Mouse (Mus musculus): Measurements from ENCODE around the gene Pip5k1c. TPM values are rescaled to one million over a fixed set of nuclear protein-coding genes. Genes with fewer than 3 reads are reported as not detected.

Gene Pip5k1c
- polyA plus RNA-seq, 1 experiment from 2014 or later = 27.8 TPM

- Histone ChIP-seq H3K9me3 (replicated peaks) (no peaks in the 10 kb centered on the region), H3K9ac (peak overlapping the region; percentile 74), H3K4me1 (peaks cover 64% of the 10 kb centered on the region), H3K27ac (peak overlapping the region; percentile 88), H3K4me3 (peak overlapping the region; percentile 96), H3K36me3 (peaks cover 61% of the 10 kb centered on the region), H3K27me3 (replicated peaks) (no peaks in the 10 kb centered on the region), H3K4me2 (peak overlapping the region; percentile 80)
- 3% methylated on average over 38 of the region's 38 CpGs for WGBS (ENCODE audit: insufficient replicate concordance)
- no peak for ATAC-seq
Observed at GRCm38 (mm10) chr10:81319741-81320549, 27.2 kb downstream of the Pip5k1c start.

GRCm38 (mm10) chr10:81320550-81321347 is 28.0 kb downstream of the Pip5k1c start, which contains the start of gene Cactin:
Gene Cactin (plus strand): TSS chr10:81321103.
- peaks cover 61% of the 10 kb centered on the region for H3K36me3 ChIP-seq
- WGBS (ENCODE audit: insufficient replicate concordance) = under 1% methylated on average over 68 of the region's 68 CpGs

GRCm38 (mm10) chr10:81321436-81321835 is 28.7 kb downstream of the Pip5k1c start:
- Histone ChIP-seq H3K4me2 (peak overlapping the region; percentile 80), H3K4me1 (peaks cover 65% of the 10 kb centered on the region), H3K9me3 (replicated peaks) (no peaks in the 10 kb centered on the region), H3K36me3 (peaks cover 62% of the 10 kb centered on the region), H3K9ac (peak overlapping the region; percentile 93), H3K4me3 (peak overlapping the region; percentile 96), H3K27me3 (replicated peaks) (no peaks in the 10 kb centered on the region), H3K27ac (peak overlapping the region; percentile 88)
- WGBS (ENCODE audit: insufficient replicate concordance) = 2% methylated on average over 20 of the region's 20 CpGs
- no peak for ATAC-seq

More at GRCm38 (mm10) chr10:81320550-81321347, 28.0 kb downstream of the Pip5k1c start, which contains the start of gene Cactin:
- H3K4me2 ChIP-seq = peak within 1 kb of the TSS; percentile 80
- peak; percentile 87 for ATAC-seq
- H3K4me3 ChIP-seq = peak within 1 kb of the TSS; percentile 96
- H3K27ac ChIP-seq = peak within 1 kb of the TSS; percentile 88
- no peaks in the 10 kb centered on the region for H3K9me3 ChIP-seq (replicated peaks)
- no peaks in the 10 kb centered on the region for H3K27me3 ChIP-seq (replicated peaks)
- peak within 1 kb of the TSS; percentile 93 for H3K9ac ChIP-seq
- peaks cover 65% of the 10 kb centered on the region for H3K4me1 ChIP-seq

- Histone ChIP-seq H3K9ac (peak overlapping the region; percentile 93), H3K27me3 (replicated peaks) (no peaks in the 10 kb centered on the region), H3K36me3 (peaks cover 70% of the 10 kb centered on the region), H3K4me1 (peaks cover 64% of the 10 kb centered on the region), H3K27ac (0 out of 2 replicates have a peak overlapping the region, but pooled peaks have one; percentile 88), H3K9me3 (replicated peaks) (no peaks in the 10 kb centered on the region), H3K4me2 (peak overlapping the region; percentile 80), H3K4me3 (peak overlapping the region; percentile 96)
- 93% methylated on average over 27 of the region's 27 CpGs for WGBS (ENCODE audit: insufficient replicate concordance)
- no peak for ATAC-seq
Observed at GRCm38 (mm10) chr10:81322444-81322843, 29.7 kb downstream of the Pip5k1c start.

- no peaks in the 10 kb centered on the region for H3K27me3 ChIP-seq (replicated peaks)
- peak overlapping the region; percentile 80; the same call in 1 of the 2 replicates for H3K4me2 ChIP-seq
- H3K4me3 ChIP-seq = 0 out of 2 replicates have a peak overlapping the region, but pooled peaks have one; percentile 96
- WGBS (ENCODE audit: insufficient replicate concordance) = 93% methylated on average over 23 of the region's 23 CpGs
- H3K4me1 ChIP-seq = peaks cover 64% of the 10 kb centered on the region
- H3K9ac ChIP-seq = no peak overlapping the region
- no peaks in the 10 kb centered on the region for H3K9me3 ChIP-seq (replicated peaks)
- no peak for ATAC-seq
- peaks cover 62% of the 10 kb centered on the region for H3K36me3 ChIP-seq
- no peak overlapping the region for H3K27ac ChIP-seq
Observed at GRCm38 (mm10) chr10:81323141-81323775, 30.5 kb downstream of the Pip5k1c start.

GRCm38 (mm10) chr10:81323791-81324530 is 31.2 kb downstream of the Pip5k1c start:
- WGBS (ENCODE audit: insufficient replicate concordance) = 91% methylated on average over 18 of the region's 18 CpGs
- Histone ChIP-seq H3K9me3 (replicated peaks) (no peaks in the 10 kb centered on the region), H3K9ac (no peak overlapping the region), H3K36me3 (peaks cover 55% of the 10 kb centered on the region), H3K4me2 (no peak overlapping the region), H3K27ac (no peak overlapping the region), H3K4me3 (no peak overlapping the region), H3K4me1 (peaks cover 64% of the 10 kb centered on the region), H3K27me3 (replicated peaks) (no peaks in the 10 kb centered on the region)
- no peak for ATAC-seq

- peaks cover 65% of the 10 kb centered on the region for H3K4me1 ChIP-seq
- no peaks in the 10 kb centered on the region for H3K9me3 ChIP-seq (replicated peaks)
- H3K4me2 ChIP-seq = no peak overlapping the region
- no peak overlapping the region for H3K27ac ChIP-seq
- no peak overlapping the region for H3K4me3 ChIP-seq
- H3K36me3 ChIP-seq = peaks cover 54% of the 10 kb centered on the region
- 0 out of 2 replicates have a peak, but pooled peaks cover 7% of the 10 kb centered on the region for H3K27me3 ChIP-seq (replicated peaks)
- no peak overlapping the region for H3K9ac ChIP-seq
- 94% methylated on average over 21 of the region's 21 CpGs for WGBS (ENCODE audit: insufficient replicate concordance)
- ATAC-seq = no peak
Observed at GRCm38 (mm10) chr10:81325176-81325575, 32.4 kb downstream of the Pip5k1c start.

- no peak overlapping the region for H3K4me2 ChIP-seq
- H3K4me3 ChIP-seq = no peak overlapping the region
- WGBS (ENCODE audit: insufficient replicate concordance) = 90% methylated on average over 18 of the region's 18 CpGs
- H3K9me3 ChIP-seq (replicated peaks) = no peaks in the 10 kb centered on the region
- peaks cover 54% of the 10 kb centered on the region for H3K36me3 ChIP-seq
- no peak overlapping the region for H3K9ac ChIP-seq
- 0 out of 2 replicates have a peak, but pooled peaks cover 7% of the 10 kb centered on the region for H3K27me3 ChIP-seq (replicated peaks)
- no peak for ATAC-seq
- H3K4me1 ChIP-seq = peaks cover 71% of the 10 kb centered on the region
- H3K27ac ChIP-seq = peak overlapping the region; percentile 49; the same call in 1 of the 2 replicates
Observed at GRCm38 (mm10) chr10:81325781-81326180, 33.0 kb downstream of the Pip5k1c start.

GRCm38 (mm10) chr10:81326858-81327257 is 34.1 kb downstream of the Pip5k1c start:
- Histone ChIP-seq H3K9ac (no peak overlapping the region), H3K36me3 (peaks cover 54% of the 10 kb centered on the region), H3K4me2 (peak overlapping the region; percentile 27), H3K4me3 (no peak overlapping the region), H3K9me3 (replicated peaks) (no peaks in the 10 kb centered on the region), H3K27ac (peak overlapping the region; percentile 49; the same call in 1 of the 2 replicates), H3K4me1 (peaks cover 71% of the 10 kb centered on the region), H3K27me3 (replicated peaks) (peaks cover 14% of the 10 kb centered on the region; the same call in 1 of the 2 replicates)
- no peak for ATAC-seq
- 40% methylated on average over 6 of the region's 6 CpGs for WGBS (ENCODE audit: insufficient replicate concordance)

GRCm38 (mm10) chr10:81327959-81328358 is 35.2 kb downstream of the Pip5k1c start:
- ATAC-seq = peak; percentile 33
- H3K4me2 ChIP-seq = peak overlapping the region; percentile 35
- no peak overlapping the region for H3K4me3 ChIP-seq
- peak overlapping the region; percentile 68 for H3K27ac ChIP-seq
- peaks cover 68% of the 10 kb centered on the region for H3K4me1 ChIP-seq
- WGBS (ENCODE audit: insufficient replicate concordance) = 33% methylated on average over 2 of the region's 2 CpGs
- H3K9ac ChIP-seq = peak overlapping the region; percentile 23; the same call in 1 of the 2 replicates
- H3K36me3 ChIP-seq = peaks cover 45% of the 10 kb centered on the region
- no peaks in the 10 kb centered on the region for H3K9me3 ChIP-seq (replicated peaks)
- peaks cover 24% of the 10 kb centered on the region for H3K27me3 ChIP-seq (replicated peaks)

- peak; percentile 45 for ATAC-seq
- Histone ChIP-seq H3K4me2 (peak within 1 kb of the TSS; percentile 35), H3K27me3 (replicated peaks) (peaks cover 28% of the 10 kb centered on the region), H3K9me3 (replicated peaks) (no peaks in the 10 kb centered on the region), H3K36me3 (peaks cover 44% of the 10 kb centered on the region), H3K9ac (peak within 1 kb of the TSS; percentile 23; the same call in 1 of the 2 replicates), H3K4me3 (peak within 1 kb of the TSS; percentile 19), H3K27ac (peak within 1 kb of the TSS; percentile 68), H3K4me1 (peaks cover 64% of the 10 kb centered on the region)
- 11% methylated on average over 10 of the region's 10 CpGs for WGBS (ENCODE audit: insufficient replicate concordance)
Observed at GRCm38 (mm10) chr10:81328386-81328785, 35.6 kb downstream of the Pip5k1c start, which contains the start of gene Tbxa2r. Gene Tbxa2r (plus strand): TSS chr10:81328731.
